Mouse (Mus musculus): Measurements from ENCODE around the gene Rpl14.

The Rpl14 gene

DNA sequence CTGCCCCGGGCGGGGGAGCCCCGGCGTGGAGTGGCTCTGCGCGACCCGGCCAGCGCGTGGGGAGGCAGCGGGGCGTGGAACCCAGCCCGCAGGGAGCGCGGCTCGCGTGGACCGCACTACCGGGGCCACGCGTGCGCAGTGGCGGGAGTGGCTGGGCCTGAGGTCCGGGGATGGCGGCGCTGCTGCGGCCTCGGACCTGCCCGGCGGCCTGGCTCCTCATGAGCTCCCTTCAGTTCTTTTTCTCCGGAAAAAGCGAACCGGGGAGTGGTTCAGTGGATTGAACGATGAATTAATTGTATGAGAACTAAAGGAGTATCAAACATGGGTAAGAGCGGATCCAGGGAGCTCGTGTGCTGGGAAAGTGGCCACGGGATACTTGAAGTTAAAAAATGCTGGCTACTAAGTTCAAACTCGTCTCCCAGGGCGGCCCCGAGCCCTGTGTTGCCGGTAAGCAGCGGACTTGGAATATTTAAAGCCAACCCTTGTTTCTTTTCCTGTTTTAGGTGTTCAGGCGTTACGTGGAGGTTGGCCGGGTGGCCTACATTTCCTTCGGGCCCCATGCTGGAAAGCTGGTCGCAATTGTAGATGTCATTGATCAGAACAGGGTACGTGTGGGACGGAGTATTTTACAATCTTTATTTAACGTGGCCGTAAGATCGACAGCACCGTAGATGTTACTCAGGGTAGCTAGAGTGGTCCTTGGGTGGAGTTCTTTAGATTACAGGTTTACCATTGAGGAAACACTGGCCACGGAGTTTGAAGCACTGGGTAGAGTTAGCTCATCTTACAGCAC, 545 bp downstream of the Rpl14 start:
- DNase-seq (ENCODE audit: low spot score in 2 of 2) = no peak

DNA sequence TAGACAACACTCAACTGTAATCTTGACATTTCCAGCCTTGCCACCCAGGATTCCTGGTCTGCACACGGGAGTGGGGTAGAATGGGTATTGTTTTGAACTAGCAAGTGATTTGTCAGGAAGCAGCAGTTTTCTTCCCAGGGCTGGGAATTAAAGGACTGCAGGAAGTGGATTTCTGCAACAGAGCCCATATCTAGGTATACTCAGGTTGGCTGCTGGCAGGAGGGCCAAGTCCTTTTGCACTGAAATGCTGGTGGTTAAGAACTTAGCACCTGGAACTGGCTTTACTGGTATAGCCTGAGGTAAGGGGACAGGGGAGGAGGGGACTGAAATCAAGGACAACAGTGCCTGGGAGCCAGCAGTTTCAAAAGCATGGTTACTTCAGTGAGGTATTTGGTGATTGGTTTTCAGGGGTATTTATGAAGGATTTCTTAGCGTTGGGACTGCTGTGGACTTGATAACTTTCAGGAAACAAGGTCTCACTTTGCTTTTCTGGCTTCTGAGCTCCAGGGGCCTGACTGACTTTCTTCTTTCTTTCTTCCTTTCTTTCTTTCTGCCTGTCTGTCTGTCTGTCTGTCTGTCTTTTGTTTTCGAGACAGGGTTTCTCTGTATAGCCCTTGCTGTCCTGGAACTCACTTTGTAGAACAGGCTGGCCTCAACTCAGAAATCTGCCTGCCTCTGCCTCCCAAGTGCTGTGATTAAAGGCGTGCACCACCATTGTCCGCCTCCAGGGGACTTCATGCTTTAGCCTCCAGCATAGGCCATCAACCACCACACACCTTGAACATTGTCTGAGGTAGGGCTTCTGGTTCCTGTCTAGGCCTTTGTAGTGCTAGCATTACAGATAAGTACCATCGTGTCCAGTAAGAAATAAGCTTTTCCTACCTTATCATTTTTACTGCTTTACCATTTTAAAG, 4.8 kb downstream of the Rpl14 start:
- DNase-seq (ENCODE audit: low spot score in 2 of 2) = no peak

DNA sequence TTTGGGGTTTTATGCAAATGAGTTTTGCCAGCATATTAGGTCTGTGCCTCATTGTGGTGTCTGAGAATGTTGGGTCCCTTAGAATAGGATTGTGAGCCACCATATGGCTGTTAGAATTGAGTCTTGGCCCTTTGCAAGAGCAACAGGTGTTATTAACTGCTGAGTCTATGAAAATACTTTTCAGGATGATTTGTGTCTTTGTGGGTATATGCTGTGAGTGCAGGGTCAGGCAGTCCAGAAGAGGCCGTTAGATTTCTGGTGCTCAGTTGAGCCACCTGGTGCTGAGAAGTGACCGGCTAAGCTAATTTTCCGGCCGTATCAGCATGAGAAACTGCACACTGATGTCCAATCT, 5.4 kb downstream of the Rpl14 start:
- no peak for DNase-seq (ENCODE audit: low spot score in 2 of 2)

DNA sequence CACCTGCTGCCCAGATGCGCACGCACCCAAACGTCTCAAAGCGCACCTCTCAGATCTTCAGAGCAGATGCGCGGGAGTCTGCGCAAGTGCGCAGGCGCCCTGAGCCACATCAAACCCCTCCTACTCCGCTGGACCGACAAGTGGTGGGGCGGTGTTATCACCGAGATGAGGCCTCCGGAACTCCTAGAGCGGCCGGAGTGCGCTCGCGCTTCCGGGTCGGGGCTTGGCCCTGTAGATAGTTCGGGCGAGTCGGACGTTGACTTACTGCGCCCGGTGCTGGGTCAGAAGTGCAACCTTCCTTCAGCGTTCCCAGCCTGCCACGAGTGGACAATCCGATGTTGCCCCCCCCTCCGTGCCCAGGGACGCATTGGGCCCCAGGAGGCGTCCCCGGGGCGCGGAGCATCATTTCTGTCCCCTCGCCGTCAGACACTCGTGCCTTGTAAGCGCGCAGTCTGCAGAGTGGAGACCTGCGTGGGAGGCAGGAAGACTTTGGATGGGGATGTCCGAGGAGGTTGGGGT, 5.9 kb downstream of the Rpl14 start:
- DNase-seq (ENCODE audit: low spot score in 2 of 2) = peak; percentile 69 to 88

DNA sequence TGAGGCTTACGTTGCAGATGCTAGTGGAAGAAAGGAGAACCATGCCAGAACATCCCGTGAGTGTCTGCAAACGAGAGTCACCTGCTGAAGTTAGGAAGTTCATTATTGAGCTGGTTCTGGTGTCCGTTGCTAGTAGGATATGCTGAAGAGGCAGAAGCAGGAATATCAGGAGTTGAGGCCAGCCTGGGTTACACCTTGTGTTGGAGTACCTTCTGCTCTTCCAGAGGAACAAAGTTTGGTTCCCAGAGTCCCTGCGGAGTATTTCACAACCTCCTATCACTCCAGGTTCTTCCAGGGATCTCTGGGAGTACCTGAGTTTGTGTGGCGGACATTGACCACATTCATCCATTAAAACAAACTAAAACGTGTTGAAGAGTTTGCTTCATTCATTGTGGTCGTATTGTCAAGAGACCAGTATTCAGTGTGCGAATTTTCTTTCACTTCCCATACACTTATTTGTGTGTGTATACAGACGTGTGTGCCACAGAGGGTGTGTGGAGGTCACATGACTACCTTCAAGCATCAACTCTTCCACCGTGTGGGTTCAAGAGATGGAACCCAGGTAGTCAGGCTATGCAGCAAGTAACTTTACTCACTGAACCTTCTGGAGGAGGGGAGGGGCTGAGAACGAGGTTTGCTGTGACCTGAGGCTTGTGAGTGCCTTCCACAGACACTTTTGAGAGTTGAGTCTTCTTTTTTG, 6.6 kb downstream of the Rpl14 start:
- no peak for DNase-seq (ENCODE audit: low spot score in 2 of 2)

DNA sequence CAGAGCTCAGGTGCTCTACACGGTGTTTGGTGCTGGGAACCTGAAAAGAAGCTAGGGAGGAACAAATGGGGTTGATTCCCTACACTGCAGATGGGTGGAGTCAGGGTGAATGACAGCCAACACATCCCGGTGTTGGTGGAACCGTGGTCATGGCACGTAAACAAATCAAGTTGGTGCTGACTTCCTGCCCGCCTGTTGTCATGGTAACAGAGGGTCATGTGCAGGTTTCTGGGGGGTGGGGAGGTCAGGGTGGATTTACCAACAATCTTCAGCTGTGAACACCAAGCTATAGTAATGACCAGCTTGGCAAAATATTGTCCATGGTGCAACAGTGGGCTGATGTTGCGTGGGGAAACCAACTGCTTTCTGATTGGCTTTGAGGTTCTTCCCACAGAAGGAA, 7.5 kb downstream of the Rpl14 start:
- no peak for DNase-seq (ENCODE audit: low spot score in 2 of 2)

DNA sequence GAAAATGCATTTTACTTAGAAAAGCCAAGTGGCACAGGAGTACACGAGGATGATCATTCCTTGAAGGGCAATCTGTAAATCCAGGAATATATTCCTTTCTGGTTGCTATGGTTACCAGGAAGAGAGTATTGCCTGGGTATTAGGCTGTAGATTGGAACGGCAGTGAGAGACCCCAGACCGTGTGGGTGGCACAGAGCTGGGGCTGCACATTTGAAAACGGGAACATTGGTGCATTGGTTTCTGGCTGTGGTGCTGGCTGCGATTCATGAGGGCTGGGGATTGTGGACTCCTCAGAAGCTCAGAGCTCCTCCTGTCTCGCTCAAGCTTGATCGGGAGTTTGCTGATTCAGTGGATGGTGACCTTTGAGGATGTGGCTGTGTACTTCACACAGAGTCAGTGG, 8.6 kb downstream of the Rpl14 start:
- DNase-seq (ENCODE audit: low spot score in 2 of 2) = no peak

DNA sequence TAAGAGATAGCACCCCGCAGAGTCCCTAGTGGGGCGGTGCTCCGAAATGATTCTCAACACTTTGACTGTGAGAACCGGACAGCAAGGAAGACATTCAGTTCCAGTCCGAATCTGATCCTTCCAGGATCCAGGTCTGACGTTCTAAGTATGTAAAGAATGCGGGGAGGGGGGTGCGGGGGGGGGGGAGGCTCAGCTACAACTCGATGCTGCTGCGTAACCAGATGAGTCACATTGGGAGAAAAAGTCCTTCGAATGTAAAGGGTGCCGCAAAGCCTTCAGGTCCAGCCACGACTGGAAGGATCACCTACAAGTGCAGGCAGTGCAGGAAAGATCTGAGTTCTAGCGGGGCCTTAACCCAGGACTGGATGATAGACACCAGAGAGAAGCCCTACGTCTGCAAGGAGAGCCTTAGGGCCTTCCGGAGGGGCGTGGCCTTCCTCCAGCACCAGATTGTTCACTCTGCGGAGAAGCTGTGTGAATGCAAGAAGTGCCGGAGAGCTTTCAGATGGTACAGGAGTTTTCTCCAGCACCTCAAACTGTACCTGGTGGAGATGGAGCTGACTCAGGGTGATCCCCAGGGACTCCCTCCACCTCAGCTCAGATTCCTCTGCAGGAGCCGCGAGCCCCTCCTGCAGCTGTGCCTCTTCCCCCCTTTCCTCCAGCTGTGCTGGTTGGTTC, 10.8 kb downstream of the Rpl14 start:
- peak; percentile 37 to 58 for DNase-seq (ENCODE audit: low spot score in 2 of 2)

DNA sequence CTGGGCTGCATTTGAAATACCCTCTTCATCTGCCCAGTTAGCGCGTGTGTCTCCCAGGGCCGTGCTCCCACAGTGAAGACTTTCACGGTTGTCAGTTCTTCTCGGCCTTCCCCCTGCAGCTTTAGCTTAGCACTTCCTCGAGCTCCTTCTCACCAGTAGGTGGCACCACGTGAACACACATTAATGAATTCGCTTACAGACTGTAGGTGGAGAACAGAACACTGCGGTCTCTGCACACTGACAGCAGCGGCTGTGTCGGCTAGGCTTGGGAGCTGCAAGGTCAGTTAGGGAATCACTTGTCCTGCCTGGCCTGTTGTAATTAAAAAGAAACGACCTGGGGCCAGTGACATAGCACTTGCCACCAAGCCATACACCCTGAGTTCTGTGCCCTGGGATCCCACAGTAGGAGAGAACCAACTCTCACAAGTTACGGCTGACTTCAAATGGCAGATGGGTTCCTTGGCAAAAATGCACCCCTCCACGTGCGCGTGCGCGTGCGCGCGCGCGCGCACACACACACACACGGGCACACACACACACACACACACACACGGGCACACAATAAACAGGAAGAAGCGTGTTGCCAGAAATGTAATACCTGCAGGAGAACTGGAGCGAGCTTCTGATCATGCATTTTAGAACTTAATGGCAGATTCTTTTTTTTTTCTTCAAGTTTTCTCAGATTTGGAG, 11.5 kb downstream of the Rpl14 start:
- peak; percentile 81 to 87 for DNase-seq (ENCODE audit: low spot score in 2 of 2)

DNA sequence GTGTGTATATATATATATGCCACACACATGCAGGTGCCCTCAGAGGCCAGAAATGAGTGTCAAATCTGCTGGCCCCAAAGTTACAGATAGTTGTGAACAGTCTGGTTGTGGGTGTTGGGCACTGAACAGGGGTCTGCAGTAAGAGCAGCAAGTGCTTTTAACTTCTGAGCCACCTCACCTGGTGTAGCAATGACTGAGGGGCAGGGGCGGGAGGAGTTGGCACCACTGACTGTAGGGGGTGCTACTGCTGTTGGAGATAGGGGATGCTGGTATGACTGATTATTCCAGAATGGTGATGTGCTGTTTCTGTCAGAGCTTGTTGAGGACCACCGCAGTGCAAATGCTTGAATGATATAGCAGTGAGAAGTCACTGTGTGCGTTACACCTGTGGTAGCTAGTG, 12.1 kb downstream of the Rpl14 start:
- DNase-seq (ENCODE audit: low spot score in 2 of 2) = no peak

DNA sequence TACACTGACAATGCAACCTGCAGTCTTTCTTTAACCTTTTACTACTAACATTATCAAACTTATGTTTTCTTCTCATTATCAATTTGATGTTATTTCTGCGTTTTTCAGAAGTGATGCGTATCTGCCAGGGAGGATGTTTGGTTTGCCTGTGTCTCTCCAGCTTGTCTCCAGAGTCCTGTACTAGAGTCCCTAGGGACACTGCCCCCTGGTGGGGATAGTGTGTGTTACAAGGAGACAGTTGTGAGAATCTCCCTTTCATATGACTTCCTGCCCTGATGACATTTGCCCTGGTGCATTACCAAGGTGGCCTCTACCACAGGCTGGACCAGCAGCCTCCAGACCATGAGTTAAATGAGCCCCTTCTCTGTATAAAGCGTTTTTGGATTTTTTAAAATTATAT, 15.3 kb downstream of the Rpl14 start:
- DNase-seq (ENCODE audit: low spot score in 2 of 2) = peak; percentile 52 to 56

DNA sequence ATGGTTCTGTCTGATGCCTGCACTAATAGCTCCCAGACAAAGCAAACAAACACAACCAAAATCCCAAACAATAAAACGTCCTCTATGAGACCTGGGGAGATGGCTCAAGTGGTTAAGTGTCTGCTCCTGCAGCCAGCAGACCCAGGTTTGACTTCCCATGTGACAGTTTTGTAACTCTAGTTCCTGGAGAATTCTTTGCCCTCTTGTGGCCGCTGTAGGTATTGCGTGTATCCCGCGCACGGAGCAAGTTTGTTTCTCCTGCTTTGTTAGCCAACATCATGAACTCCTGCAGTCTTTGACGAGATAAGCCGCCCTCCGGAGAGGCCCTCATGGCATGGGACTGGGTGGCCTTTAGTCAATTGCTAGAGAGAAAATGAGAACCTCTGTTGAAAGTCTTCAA, 20.2 kb downstream of the Rpl14 start:
- peak; percentile 77 to 82 for DNase-seq (ENCODE audit: low spot score in 2 of 2)

DNA sequence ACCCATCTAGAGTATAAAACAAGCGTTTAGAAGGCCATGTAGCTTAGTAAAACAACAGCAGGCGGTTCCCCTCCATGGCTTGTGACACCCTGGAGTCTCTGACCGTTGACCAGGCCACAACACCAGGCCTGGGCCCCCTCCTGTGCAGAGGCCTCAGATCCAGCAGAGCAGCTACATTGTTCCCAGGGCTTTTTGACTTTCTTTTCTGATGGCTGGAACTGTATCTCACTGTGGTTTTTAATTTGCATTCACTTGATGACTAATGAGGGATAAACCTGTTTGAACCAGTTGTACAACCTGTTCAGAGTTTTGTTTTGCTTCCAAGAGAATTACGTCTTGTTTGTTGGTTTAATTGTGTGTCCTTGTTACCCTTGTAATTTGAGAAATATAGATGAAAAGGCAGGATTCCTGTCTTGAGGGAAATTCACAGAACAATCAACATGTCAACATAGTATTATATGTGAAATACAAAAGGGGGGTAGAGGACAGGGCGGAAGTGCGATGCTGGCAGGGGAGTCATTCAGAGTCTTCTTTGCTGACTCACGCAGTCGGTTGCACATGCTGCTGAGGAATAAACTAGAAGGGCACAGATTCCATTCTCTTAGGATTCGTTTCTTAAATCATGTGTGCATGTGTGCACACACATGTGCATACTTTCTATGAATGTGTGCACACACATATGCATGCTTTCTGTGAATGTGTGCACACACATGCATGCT, 22.3 kb downstream of the Rpl14 start:
- peak; percentile 18 to 43 for DNase-seq (ENCODE audit: low spot score in 2 of 2)

DNA sequence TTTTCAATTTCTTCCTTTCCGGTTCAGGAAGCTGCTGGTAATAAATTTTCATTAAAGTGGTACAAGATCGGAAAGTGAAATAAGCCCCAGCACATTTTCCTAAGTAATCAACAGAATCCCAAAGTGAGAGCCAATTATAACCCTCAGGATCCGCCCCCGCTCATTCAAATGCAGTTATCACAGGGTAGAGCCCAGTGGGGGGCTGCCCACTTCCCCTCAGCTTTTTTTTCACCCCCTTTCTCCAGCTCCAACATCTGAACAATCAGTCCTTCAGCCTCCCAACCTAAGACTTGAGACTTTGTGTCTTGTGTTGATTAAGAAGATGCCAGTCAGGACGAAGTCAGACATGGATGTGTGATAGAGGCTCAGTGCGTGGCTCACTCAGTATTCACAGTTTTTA, 23.6 kb downstream of the Rpl14 start:
- no peak for DNase-seq (ENCODE audit: low spot score in 2 of 2)

DNA sequence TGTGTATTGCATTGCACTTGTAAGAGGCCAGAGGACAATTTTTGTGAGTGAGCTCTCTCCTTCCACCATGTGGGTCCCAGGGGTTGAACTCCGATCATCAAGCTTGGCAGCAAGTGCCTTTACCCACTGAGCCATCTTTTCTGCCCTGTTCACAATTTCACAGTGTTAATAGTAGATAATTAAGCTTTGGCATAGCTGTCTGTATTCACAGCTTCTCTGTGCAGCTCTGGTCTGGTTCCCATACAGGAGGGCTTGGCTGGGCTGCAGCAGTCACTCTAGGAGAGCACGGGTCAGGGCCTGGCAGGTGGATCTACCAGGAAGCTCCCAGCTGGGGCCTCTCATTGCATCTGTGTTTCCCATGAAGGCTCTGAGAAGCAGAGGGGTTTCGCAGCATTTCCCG, 24.1 kb downstream of the Rpl14 start:
- no peak for DNase-seq (ENCODE audit: low spot score in 2 of 2)

DNA sequence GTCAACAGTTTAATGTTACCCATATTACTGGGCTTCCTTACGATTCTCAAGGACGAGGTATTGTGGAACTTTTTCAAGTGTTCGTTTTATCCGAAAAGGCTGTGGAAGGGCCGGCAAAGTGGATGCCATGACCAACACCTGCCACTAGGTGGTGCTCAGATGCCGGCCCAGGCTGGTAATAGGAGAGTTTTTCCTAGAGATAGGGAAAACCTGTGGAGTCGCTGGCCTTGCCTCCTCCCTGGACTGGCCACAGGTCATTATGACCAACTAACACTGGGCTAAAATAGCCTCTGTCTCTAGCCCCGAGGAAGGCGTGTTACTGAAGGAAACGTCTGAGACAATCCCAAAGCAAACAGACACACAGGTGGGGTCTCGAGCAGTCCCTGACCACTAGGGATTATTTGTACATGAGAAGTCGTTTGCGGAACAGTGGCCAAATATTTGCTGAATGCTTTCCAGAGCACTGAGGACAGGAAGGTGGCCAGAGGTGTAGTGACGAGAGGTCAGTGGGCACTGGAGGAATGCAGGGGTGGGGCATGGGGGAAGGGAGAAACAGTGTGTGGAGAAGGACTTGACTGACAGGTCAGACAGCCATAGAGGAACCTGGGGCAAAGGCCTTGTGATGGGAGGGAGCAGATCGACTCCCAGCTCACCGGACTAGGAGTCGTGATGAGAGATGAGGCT, 30.4 kb downstream of the Rpl14 start:
- DNase-seq (ENCODE audit: low spot score in 2 of 2) = peak; percentile 66 to 76

DNA sequence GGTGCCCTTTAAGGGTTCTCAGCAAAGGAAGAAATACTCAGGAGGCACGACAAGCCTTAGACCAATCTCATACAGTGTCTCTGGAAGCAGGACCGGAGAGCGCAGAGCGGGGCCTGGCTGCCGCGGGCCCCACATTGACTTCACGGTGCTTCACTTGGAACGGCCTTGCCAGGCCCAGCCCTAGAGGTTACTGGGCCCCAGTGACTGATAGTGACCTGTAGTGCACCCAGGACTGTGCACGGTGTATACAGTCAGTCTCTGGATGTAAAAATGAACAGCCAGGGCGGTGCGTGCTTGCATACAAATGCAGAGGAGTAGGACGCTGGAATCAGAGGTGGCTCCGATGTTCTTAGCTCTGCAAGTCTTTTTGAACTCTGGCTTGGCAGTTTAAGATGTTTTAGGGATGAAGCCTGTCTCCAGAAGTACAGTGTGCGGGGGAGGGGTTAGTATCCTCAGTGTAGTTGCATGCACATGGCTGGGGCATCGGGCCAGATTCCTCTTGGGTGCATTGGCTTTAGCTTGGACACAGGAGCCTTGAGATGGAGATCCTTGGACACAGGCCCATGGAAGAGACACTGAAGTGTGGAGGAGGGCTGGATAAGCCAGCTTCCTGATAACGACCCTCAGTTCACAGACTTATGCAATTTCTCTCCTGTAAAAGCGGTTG, 31.1 kb downstream of the Rpl14 start:
- peak in 1 of 2 experiments; percentile 13 for DNase-seq (ENCODE audit: low spot score in 2 of 2)

DNA sequence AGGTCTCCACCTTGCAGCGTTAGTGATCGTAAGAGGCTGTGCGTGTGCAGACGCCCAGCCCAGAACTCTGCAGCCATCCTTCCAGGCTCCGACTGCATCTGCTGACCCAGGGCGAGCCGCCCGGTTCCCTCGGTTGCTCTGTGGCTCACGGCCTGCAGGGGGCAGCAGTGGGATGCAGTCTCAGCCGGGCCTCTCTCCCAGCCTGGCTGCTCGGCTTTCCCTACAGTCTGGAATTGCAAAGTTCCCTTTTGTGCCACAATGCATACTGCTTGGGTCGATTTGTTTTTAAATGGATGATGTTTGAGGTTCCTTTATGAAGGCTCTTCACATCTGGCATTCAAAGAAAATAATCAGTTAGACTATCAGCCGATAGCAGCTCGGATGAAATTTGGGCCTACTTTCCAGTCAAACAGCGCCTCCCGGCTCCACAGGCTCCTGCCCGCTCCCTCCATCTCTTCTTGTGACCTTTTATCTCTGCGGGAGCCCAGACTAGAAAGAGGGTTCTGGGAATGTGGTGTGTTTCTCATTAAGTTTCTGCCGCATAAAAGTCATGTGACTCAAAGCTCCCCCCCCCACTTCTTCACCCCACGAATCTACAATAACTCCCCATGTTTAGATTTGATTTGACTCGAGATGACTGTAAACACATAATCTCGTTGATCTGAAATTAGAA, 31.7 kb downstream of the Rpl14 start:
- DNase-seq (ENCODE audit: low spot score in 2 of 2) = peak; percentile 88 to 90

DNA sequence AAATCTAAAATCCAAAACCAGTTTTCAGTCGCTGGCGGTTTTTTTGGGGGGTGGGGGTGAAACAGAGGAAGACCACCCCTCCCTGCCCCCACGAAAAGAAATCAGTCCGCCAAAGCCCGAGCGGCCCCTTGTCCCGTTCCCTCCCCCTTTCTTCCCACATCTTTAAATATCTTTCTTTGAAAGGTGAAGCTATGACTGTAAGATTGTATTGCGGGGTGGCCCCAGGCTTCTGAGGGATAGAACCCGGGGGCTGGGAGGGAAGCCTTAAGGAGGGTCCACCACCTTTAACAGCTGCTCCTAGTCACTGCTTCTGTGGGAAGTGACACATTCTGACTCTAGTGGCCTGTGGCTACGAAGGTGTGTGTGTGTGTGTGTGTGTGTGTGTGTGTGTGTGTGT, 32.3 kb downstream of the Rpl14 start:
- DNase-seq (ENCODE audit: low spot score in 2 of 2) = no peak

Data from urinary bladder, postnatal 36 days (tissue).